Mouse (Mus musculus) embryonic fibroblast, embryonic 13.5 days (primary cell): ENCODE measurements around the gene Ccnb2.

Source experiments
- CTCF ChIP-seq: IDR thresholded peaks from 2 replicates; pipeline ENCODE4 v1.5.1; 2011; ENCODE audit warnings: mild to moderate bottlenecking, control low read depth, low read length, moderate library complexity, borderline replicate concordance; ENCODE audit not compliant: insufficient read depth
- POLR2A ChIP-seq: IDR thresholded peaks from 2 replicates; pipeline ENCODE4 v1.6.1; 2011; ENCODE audit warnings: low read depth, mild to moderate bottlenecking, control low read depth, low read length, moderate library complexity

DNA sequence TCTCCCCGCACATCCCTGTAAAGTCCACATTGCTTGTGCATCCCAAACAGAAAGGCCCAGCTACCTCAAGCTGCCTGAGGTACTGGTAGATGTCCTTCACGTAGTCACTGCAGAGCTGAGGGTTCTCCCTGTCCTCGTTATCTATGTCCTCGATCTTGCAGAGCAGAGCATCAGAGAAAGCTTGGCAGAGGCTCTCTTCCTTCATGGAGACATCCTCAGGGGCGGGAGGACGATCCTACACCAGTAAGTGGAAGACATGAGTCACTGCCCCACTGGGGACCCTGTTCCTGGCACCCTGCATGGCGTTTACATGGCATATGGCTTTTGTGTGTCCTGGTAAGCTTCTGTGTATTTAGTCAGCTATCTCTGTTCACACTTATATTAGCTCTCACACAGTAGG lies 8.3 kb downstream of the Ccnb2 start:
- TF ChIP-seq CTCF (no peak), POLR2A (no peak)
